Mouse (Mus musculus) small intestine, adult 2 months (tissue): ENCODE results near the gene Ndst2.

Experiments
- CTCF ChIP-seq: fragments of 200-500 bp; IDR thresholded peaks from 2 replicates; pipeline ENCODE4 v1.5.1; 2012; ENCODE audit warnings: low read depth, mild to moderate bottlenecking, control low read depth, inconsistent platforms, low read length, moderate library complexity, mixed read lengths; ENCODE audit not compliant: insufficient replicate concordance, insufficient read length; ENCODE audit errors: extremely low read depth
- POLR2A ChIP-seq: fragments of 200-500 bp; IDR thresholded peaks from 2 replicates; pipeline ENCODE4 v1.6.1; 2012; ENCODE audit warnings: low read depth, mild to moderate bottlenecking, control low read depth, inconsistent platforms, low read length, moderate library complexity

DNA sequence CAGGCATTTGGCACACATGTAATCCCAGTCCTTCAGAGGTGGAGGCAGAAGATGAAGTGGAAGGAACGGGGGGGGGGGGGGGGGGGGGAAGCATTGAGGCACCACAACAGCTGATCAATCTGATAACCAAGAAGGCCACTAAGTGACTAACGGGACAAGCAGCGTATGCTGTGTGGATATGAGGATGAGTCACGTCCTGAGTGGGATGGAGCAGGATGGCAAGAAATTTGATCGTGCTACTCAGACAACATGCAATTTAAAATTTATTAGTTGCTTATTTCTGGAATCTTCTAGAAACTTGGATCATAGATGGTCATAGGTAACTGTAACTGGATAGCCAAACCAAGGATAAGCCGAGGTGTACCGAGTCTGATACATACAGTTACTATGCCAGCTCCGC, 45.9 kb upstream of the Ndst2 start:
- TF ChIP-seq CTCF (no peak), POLR2A (no peak)
